Mouse (Mus musculus) T-helper 2 cell (primary cell): ENCODE results near the gene Fam78a.

Experiments
- in situ Hi-C: fragments of 300-600 bp; cut with MboI, MseI; formaldehyde crosslinking; loops from one replicate; pipeline ENCODE4 v1.15.1; 2025; ENCODE audit warnings: high pct_unique_total_duplicates

Fam78a gene

DNA sequence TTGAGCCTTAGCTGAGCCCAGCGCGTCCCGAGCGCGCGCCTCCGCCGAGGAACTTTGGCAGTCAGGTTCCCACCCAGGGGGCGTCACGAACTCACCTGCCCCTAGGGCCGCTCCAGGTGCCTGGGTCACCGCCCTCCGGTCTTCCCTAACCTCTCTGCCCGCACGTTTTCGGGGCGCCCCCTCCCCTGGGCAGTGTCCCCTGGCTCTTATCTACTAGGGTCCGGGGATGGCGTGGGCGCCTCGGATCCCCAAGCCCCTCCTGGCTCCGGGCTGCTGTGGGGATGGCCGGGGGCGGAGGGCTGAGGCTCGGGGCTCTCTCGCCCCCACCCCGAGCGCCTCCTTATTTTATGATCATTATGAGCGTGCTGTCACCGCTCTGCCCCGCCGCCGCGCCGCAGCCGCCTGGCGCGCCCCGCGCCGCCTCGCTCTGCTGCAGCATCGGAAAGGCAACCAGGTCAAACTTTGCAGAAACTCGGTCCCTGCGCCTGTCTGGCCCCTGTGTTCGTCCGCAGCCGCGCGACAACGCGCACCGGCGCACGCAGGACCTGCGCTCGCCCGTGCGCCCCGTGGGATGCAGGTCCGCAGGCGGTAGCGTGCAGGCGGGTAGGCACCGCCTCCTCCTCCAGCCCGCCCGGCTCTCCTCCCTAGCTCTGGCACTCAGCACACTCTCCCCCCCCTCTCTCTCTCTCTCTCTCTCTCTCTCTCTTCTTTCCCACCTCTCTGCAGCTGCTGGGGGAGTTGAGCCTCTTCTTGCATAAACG is at the start of gene Fam78a:
TSS of gene Fam78a (minus strand) at position 747 of the 761 bp plus-strand sequence.
- in situ Hi-C loops, result loop anchor here (10.0 kb wide), 1 partner anchor 461 kb away; no protein-coding TSS in a partner anchor

DNA sequence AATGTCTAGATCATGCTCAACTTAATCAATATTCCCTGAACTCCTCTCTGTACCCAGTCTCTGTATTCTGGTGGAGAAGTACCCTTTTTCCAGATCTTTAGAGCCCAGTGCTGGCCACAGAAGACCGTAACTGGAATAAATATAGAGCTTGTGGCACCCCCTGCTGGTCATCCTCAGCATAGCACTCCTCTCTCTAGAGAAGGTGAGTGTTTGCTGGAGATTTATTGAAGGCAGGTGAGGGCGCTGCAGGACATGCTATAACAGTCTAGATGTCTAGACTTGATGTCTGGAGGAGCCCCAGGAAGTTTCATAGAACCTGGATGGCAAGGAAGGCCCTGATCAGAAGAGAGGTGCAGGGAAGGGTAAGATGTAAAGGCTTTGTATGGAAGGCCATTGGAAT is 49.4 kb upstream of the Fam78a start:
- in situ Hi-C loops, result no loop called here

DNA sequence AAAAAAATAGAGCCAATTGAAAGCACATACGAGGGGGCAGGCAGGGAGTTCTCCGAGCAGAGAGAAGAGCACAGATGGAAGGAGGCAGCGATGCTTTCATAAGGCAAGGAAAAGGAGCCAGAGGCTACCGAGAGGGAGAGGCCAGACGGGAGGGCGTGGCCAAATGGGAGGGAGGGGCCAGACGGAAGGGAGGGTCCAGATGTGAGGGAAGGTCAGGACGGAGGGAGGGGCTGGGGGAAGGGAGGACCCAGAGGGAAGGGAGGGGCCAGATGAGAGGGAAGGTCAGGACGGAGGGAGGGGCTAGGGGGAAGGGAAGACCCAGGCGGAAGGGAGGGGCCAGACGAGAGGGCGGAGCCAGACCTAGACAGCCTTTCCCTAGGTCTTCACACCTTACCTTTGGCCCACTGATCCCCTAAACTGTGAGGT is 47.9 kb upstream of the Fam78a start:
- in situ Hi-C loops, result no loop called here

DNA sequence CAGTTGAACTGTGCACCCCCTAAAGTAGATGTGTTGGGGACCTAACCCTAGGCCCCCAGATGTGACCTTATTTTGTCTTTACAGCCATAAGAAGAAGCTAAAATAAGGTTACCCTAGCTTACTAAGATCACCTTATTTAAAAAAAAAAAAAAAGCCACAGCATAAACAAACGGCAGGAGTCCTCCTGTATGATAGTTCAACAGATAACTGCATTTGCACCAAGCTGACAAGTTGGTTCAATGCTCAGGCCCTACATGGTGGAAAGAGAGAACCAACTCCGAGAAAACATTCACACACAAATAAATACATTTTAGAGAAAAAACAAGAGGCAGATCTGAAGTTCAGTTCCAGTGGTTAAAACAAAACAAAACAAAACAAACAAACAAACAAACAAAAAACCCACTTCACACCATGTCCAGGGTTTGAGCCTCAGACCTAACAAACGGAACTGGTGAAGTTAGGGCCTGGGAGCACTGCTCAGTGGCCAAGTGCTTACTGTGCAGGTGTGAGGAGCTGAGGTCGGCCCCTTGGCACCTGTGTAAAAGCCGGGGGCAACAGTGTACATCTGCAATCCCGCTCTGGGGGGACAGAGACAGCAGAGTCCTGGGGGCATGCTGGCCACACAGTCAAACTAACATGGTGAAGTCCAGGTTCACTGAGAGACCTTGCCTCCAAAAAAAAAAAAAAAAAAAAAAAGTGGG is 47.4 kb upstream of the Fam78a start:
- in situ Hi-C loops, result no loop called here

DNA sequence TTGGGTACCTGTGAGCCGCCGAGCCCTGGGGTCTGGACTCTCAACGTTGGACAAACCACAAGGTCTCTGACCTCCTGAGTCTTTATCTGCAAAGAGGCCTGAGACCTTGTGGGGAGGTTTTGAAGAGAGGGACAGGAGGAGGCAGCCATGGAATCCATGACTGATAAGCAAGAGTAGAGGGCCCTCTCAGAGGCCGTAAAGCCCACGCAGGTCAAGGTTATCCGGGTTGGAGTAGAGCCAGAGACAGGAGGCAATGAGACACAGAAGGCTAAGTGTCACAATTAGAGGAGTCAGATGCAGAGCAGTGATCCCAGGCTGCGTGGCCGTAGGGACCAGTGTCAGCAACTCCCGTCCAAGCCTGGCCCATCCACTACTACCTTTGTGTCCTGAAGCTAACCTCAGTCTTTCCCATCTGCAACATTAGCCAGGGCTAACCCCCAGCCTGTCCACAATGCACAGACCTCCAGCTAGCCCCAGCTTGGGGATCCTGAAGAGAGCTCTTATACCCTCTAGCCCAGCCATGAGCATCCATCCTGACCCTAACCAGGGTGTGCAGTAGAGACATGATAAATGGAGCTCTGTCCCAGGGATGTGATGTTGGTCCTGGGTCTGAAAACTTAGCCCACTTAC is 46.7 kb upstream of the Fam78a start:
- in situ Hi-C loops, result no loop called here

DNA sequence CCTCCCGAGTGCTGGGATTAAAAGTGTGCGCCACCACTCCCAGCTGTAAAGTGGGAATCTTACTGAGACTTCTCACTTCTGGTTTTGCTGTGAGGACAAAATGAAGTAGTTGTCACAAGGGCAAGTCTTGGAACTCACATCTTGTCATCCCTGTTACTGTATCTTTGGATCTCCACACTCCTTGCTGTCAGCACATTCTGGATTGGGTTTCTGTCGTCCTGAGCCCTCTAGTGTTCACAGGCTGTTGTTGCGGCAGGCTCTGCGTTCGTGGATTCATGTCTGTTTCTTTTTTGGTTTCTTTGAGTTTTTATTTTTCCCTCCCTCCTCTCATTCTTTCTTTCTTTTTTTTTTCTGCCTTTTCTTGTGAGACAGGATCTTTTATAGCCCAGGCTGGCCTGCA is 45.8 kb upstream of the Fam78a start:
- in situ Hi-C loops, result no loop called here

DNA sequence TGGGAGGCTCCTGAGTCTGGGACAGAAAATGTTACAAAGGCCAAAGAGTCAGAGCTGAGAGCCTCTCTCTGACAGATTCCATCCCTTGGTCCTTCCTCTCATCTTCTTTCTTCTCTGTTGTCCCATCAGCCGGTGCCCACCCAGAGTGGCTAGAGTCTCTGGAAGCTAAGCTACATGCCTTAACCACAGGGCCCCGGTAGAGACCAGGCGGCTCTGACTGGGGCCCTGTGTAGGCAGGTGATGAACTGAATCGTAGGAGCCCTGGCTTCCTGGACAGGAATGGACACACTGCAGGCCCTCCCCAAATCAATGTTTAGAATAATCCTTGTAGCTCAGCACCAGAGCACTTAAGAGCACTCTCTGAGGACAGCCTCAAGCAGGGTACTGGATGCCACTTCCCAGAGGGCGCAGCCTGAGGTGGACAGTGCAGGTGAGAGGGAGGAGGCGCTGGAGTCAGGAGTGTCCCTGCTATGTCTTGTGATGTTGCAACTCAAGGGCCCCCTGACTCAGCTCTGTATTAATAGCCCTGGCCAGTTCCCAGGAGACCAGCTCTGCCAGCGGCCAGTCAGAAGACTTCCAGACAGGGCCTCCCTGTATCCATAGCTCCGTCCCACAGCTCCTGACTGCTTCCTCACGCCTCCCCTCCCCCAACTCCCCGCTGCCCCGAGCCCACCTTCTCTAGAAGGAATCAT is 44.9 kb upstream of the Fam78a start:
- in situ Hi-C loops, result no loop called here

DNA sequence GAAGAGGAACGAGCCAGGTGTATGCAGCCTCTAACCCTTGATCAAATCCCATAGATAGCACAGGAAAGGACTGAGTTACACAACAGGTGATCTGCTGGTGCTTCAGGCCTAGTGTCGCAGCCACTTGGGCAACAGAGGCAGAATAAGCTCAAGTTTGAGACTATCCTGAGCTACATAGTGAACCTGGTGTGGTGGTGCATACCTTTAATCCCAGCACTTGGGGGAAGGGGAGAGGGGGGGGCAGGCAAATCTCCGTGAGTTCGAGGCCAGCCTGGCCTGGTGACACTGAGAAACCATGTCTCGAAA is 43.8 kb upstream of the Fam78a start:
- in situ Hi-C loops, result no loop called here

DNA sequence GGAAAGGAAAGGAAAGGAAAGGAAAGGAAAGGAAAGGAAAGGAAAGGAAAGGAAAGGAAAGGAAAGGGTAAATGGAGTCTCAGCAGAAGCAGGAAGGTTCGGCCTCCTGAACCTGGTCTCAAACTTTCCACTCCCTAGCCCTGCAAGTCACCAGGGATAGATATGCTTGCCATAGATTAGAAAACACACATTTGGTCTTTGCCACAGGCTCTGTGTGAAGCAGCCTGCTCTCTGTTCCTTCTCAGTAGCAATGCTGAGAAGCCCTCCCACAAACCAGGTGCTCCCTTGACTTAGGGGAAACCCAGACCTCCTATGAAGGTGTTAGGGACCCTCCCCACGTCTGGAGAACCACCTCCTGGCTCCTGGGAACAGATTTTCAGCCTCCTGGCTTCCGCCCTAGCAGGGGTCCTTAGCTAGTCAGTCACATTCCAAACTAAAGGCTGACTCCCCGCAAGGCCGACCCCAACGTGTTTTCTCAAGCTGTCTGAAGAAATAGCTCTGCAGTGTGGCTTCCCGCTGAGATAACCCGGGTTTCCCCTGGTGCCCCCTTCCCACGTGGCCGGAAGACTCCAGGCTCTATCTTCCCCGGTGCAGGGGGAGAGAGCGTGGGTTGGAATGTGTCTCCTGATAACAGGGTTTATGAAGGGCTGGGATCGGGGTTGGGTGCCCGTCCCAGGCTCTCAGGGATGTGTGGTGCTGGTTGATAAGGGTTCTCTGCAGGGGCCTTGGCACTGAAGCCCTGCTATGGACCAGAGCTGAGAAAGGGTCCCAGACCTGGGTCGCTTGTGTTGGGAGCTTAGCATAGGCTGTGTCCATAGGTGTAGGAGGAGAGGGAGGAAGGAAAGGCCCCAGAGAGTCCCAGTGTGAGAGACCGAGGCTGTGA is 43.2 kb upstream of the Fam78a start:
- in situ Hi-C loops, result no loop called here

DNA sequence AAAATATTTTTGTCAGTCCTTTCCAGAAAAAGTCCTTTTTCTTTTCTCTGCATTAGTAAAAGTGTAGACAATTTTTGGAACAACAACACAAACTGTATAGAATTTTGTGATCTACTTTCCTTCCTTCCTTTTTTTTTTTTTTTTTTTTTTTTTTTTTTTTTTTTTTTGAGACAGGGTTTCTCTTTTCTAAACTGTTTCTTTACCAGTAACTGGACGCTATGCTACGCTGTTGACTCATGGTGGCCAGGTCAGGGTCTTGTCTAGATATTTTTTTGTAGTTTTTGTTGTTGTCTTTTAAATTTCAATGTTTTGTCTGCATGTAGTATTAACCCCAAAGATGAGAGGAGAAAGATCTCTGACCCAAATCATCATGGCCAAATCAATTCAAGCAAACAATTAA is 37.1 kb upstream of the Fam78a start:
- in situ Hi-C loops, result no loop called here

DNA sequence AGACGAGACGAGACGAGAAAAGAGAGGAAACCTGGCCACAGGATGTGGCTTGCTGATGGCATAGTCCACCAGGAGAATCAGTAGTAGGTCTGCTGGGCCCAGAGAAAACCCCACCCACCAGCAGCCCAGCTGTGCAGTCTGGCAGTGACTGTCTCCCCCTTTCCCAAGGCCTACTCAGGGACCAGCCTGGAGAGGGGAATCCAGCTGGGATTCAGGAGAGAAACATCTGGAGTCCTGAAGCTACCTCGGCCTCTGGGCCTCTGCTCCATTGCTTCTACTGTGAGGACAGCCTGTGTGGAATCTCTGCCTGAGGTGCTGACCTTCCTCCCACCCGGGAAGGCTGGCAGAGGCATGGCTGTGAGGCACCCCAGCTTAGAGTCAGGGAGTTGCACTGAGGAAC is 36.5 kb upstream of the Fam78a start:
- in situ Hi-C loops, result no loop called here

DNA sequence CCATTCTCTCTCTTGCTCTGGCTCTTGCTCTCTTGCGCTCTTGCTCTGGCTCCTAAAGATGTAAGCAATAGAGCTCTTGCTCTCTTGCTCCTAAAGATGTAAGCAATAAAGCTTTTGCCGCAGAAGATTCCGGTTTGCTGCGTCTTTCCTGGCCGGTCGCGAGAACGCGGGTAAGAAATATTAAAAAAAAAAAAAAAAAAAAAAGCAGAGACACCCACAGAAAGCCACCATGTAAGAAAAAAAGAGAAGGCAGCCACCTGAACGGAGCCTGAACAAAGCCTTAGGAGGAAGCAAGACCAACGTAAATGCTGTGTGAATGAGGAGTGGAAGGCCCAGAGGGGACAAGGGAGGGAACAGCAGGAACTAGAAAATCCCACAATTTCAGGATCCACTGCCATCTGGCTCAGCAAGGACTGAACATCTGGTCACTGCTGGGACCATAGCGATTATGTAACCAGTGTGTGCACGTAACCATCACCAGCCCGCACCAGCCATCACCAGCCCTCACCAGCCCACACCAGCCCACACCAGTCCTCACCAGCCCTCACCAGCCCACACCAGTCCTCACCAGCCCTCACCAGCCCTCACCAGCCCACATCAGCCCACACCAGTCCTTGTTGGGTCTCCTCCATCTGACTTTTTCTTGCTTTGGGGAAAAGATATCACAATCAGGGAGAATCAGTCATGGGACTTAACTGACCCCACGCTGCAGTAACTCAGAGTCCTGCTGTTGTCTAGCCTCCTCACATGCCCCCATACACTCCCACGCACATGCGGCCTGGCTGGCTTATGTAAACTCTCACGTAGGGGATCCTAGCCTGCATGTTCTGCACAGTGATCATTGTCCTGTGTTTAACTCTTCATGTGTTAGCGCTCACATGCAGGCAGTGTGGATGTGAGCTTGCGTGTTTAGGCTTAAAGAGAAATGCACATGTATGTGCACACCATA is 35.4 kb upstream of the Fam78a start:
- in situ Hi-C loops, result no loop called here

DNA sequence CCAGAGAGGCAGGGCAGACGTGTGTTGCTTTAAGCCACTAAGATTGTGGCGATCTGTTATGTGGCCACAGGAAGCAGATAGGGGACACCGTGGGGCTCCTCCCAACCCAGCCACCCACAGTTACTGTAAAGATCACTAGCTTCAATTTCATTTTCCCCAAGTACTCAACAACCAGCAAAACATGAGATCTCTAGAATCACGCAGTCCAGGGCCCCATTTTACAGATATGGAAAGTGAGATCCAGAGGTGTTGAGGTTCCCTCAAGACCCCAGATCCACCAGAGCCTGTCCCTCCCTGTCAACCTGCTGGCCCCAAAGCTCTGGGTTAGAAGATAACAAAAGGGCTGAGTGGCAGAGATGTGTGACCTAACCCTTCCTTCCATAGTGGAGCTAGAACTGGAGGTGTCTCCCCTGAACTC is 31.2 kb upstream of the Fam78a start:
- in situ Hi-C loops, result no loop called here

DNA sequence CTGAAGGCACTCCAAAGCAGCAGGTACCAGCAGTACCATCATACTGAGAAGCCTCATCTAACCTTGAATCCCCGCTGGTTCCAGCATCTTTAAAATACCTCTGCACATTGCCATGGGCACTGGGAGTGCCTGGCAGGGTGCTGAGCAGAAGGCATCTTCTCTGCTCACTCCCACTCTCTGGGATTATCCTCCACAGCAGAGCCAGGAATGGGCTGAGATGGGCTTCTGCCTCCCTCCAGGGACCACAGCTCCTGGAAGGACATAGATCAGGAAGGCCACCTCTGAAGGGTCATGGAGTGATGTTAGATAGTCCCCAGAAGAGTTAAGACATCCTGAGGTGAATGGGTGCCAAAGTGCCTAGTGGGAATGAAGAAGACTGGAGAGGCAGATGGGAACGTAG is 27.9 kb upstream of the Fam78a start:
- in situ Hi-C loops, result no loop called here

DNA sequence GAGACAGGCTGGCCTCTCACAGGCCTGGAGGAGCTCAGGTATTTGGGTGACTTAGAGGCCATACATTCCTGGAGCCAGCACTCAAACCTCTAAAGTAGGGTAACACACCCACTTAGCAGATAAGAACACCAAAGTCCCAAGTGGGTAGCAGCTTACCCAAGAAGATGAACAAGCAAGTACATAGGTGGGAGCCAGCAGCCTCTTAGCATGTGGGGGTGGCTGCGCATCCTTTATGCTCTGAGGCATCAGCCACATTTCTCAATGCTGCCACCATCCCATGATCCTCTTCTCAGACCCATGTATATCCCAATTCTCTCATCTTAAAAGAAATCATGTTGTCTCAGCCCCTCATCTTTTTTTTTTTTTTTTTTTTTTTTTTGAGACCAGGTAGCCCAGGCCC is 26.6 kb upstream of the Fam78a start:
- in situ Hi-C loops, result no loop called here

DNA sequence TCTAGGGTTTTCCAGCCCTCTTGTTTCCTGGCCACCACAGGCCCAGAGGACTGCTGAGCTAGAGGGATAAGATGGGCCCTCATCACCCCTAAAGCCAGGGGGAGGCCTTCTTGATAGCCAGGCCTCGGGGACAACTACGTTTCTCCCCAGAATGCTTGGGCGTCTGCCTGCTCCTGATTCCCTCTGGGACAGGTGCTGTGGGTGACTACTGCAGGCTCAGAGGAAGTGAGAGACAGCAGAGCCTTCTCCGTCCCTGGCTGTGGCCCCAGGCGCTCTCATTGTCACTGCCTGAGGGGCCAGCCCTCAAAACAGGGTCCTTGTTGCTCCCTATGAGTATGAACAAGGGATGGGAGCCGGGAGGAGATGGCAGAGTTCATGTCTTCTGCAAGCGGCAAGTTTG is 21.3 kb upstream of the Fam78a start:
- in situ Hi-C loops, result no loop called here

DNA sequence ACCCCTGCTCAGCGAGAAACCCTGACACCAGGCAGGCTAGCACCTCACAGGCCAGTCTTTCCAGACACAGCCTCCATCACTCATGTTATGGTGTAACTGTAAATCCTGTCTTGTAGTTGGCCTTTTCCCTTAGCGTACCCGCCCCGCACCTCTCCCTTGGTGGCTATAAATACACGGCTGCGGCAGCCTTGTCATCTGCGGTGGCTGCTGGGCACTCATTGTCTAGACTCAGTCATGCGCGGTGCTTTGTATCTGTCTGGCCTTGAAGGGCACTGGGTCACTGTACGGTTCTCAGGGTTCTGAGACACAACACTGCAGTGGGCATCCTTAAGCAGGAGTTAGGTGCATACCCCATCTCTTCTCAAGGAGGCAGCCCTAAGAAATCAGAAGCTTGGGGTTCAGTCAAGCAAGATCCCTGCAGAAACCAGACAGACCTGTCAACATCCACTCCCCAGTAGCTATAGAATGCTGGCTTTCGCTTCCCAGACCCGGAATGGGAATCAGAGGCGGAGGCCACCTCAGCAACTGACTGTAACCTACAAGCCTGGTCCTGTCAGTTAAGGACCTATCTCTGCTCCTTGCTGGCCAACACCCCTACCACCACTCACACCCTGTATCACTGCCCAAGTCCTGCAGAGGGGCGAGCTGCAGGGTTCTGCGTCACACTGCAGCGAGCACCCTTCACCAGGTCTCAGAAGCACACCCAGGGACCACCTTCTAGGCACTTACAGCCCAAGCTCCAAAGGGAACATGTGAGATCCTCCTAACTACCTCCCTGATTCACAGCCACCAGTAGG is 20.7 kb upstream of the Fam78a start:
- in situ Hi-C loops, result no loop called here

DNA sequence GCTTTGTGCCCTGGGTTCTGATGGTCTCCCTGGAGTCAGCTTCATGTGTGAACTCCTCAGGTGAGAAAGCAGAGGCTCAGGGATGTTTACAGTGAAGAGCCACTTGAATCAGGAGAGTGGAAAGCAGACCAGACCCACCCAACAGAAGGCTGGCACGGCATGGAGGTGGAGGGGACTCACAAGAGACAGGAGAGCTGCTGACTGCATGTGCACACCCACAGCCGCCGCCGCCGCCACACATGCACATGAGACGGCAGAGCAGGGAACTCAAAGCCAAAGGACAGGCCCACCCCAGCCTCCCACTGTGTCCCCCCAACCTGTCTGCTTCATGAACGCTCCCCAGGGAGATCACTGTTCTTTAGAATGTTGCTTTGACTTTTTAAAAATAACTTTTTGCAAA is 19.5 kb upstream of the Fam78a start:
- in situ Hi-C loops, result no loop called here

DNA sequence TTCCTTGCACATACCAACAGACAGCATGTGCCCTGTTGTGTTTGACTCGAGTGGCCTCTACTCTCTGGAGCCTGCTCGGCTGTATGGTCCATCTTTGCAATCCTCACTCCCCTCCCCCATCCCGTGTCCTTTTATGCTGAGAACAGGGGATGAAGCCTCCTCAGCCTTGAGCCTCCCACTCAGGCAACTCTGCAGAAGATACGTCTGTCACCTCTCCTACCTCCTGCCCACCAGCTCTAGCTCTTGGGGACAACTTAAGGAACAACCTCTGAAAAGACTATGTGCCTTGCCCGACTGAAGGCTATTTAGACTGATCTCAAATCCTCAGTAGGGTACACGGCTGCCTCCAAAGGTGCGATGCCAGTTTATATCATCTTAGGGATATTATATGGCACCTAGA is 18.9 kb upstream of the Fam78a start:
- in situ Hi-C loops, result no loop called here
